Mouse (Mus musculus): ENCODE data around the gene Trim46.

DNA sequence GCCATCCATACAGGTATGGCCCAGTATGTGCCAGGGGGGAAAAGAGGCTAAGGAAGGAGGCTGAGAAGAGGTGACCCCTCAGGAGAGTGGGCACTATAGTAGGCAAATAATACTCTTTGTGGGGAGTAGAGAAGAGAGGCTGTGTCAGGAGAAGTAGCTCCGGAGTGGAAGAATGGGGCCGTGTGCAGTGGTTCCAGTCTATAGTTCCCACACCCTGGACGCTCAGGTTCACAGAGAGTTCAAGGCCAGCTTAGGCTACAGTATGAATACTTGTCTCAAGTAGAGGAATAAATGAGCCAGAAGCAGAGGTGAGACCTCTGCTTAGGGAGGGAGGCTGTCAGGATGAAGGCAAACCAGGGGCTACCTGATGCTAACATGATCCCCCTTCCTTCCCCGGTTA is 16.8 kb downstream of the Trim46 start:
- TF ChIP-seq CHD2 (IDR thresholded peaks at IDR 0.05; ENCODE audit: low read depth, low read length) (no peak), MAFK (IDR thresholded peaks at IDR 0.05; ENCODE audit: insufficient read depth, low read depth, low read length) (no peak)

Measured in ES-E14 (cell line).